Mouse (Mus musculus) liver, postnatal 0 days (tissue): Measurements from ENCODE around the gene Lepr.

ENCODE experiments used
- CTCF ChIP-seq: sonication (generic); IDR thresholded peaks from 2 replicates; pipeline ENCODE4 v1.5.1; 2016; ENCODE audit warnings: antibody characterized with exemption, low read depth
- EP300 ChIP-seq: IDR thresholded peaks from 2 replicates; pipeline ENCODE4 v1.6.1; 2016; ENCODE audit warnings: antibody characterized with exemption, low read depth, mild to moderate bottlenecking

GRCm38 (mm10) chr4:101699423-101699822, 17.8 kb upstream of the Lepr start:
- TF ChIP-seq CTCF (no peak), EP300 (no peak)
